Mouse (Mus musculus): ENCODE measurements at regions not wholly inside any gene's neighbourhood (a gene's known extent, or its start where the extent isn't known, plus 50 kb on each side); places are given as distances from the start of the nearest gene placed in this dataset.

- Histone ChIP-seq H3K27me3 (replicated peaks) (no peaks in the 10 kb centered on the region), H3K4me1 (no peaks in the 10 kb centered on the region), H3K4me2 (no peak overlapping the region), H3K27ac (no peak overlapping the region), H3K9me3 (no peaks in the 10 kb centered on the region), H3K4me3 (no peak overlapping the region), H3K36me3 (replicated peaks) (no peaks in the 10 kb centered on the region), H3K9ac (no peak overlapping the region)
- ATAC-seq (replicated peaks), result no peak
- 95% methylated on average over 4 of the region's 4 CpGs for WGBS
These were observed 125.2 kb upstream of the Pum3 start for GRCm38 (mm10) chr19:27554841-27555240.

- H3K4me2 ChIP-seq, result no peak overlapping the region
- 79% methylated on average over 11 of the region's 11 CpGs for WGBS
- no peak overlapping the region for H3K9ac ChIP-seq
- no peak overlapping the region for H3K27ac ChIP-seq
- ATAC-seq (replicated peaks), result no peak
- no peaks in the 10 kb centered on the region for H3K9me3 ChIP-seq
- no peaks in the 10 kb centered on the region for H3K4me1 ChIP-seq
- H3K27me3 ChIP-seq (replicated peaks), result no peaks in the 10 kb centered on the region
- no peaks in the 10 kb centered on the region for H3K36me3 ChIP-seq (replicated peaks)
- no peak overlapping the region for H3K4me3 ChIP-seq
These were observed 123.6 kb upstream of the Pum3 start for GRCm38 (mm10) chr19:27553266-27553665.

GRCm38 (mm10) chr19:27537746-27538145, 108.1 kb upstream of the Pum3 start:
- Histone ChIP-seq H3K4me1 (peaks cover 15% of the 10 kb centered on the region), H3K27ac (no peak overlapping the region), H3K36me3 (replicated peaks) (no peaks in the 10 kb centered on the region), H3K4me3 (no peak overlapping the region), H3K9me3 (no peaks in the 10 kb centered on the region), H3K9ac (no peak overlapping the region), H3K27me3 (replicated peaks) (no peaks in the 10 kb centered on the region), H3K4me2 (no peak overlapping the region)
- WGBS, result 83% methylated on average over 3 of the region's 3 CpGs
- ATAC-seq (replicated peaks), result no peak

GRCm38 (mm10) chr19:27537066-27537465, 107.4 kb upstream of the Pum3 start:
- Histone ChIP-seq H3K27ac (no peak overlapping the region), H3K4me2 (no peak overlapping the region), H3K4me1 (peaks cover 15% of the 10 kb centered on the region), H3K4me3 (no peak overlapping the region), H3K9me3 (no peaks in the 10 kb centered on the region), H3K36me3 (replicated peaks) (no peaks in the 10 kb centered on the region), H3K9ac (no peak overlapping the region), H3K27me3 (replicated peaks) (no peaks in the 10 kb centered on the region)
- 37% methylated on average over 9 of the region's 9 CpGs for WGBS
- no peak for ATAC-seq (replicated peaks)

- Histone ChIP-seq H3K4me2 (no peak overlapping the region), H3K9ac (no peak overlapping the region), H3K27ac (no peak overlapping the region), H3K27me3 (replicated peaks) (no peaks in the 10 kb centered on the region), H3K4me3 (no peak overlapping the region), H3K9me3 (no peaks in the 10 kb centered on the region), H3K36me3 (replicated peaks) (no peaks in the 10 kb centered on the region), H3K4me1 (no peaks in the 10 kb centered on the region)
- 90% methylated on average over 6 of the region's 6 CpGs for WGBS
- no peak for ATAC-seq (replicated peaks)
These were observed 98.4 kb upstream of the Pum3 start for GRCm38 (mm10) chr19:27527940-27528558.

GRCm38 (mm10) chr19:27519326-27520061, 89.9 kb upstream of the Pum3 start:
- H3K4me2 ChIP-seq, result no peak overlapping the region
- no peak overlapping the region for H3K4me3 ChIP-seq
- WGBS, result 88% methylated on average over 5 of the region's 5 CpGs
- no peaks in the 10 kb centered on the region for H3K4me1 ChIP-seq
- no peaks in the 10 kb centered on the region for H3K9me3 ChIP-seq
- no peak for ATAC-seq (replicated peaks)
- H3K9ac ChIP-seq, result no peak overlapping the region
- H3K36me3 ChIP-seq (replicated peaks), result no peaks in the 10 kb centered on the region
- no peak overlapping the region for H3K27ac ChIP-seq
- no peaks in the 10 kb centered on the region for H3K27me3 ChIP-seq (replicated peaks)

- Histone ChIP-seq H3K36me3 (replicated peaks) (no peaks in the 10 kb centered on the region), H3K27me3 (replicated peaks) (no peaks in the 10 kb centered on the region), H3K4me2 (no peak overlapping the region), H3K4me1 (peaks cover 3% of the 10 kb centered on the region; the same call in 1 of the 2 replicates), H3K4me3 (no peak overlapping the region), H3K9me3 (no peaks in the 10 kb centered on the region), H3K27ac (no peak overlapping the region), H3K9ac (no peak overlapping the region)
- WGBS, result 86% methylated on average over 3 of the region's 3 CpGs
- ATAC-seq (replicated peaks), result no peak
These were observed 84.6 kb upstream of the Pum3 start for GRCm38 (mm10) chr19:27514267-27514666.

- Histone ChIP-seq H3K27me3 (replicated peaks) (no peaks in the 10 kb centered on the region), H3K4me1 (peaks cover 3% of the 10 kb centered on the region; the same call in 1 of the 2 replicates), H3K4me2 (no peak overlapping the region), H3K9me3 (no peaks in the 10 kb centered on the region), H3K36me3 (replicated peaks) (no peaks in the 10 kb centered on the region), H3K4me3 (no peak overlapping the region), H3K27ac (no peak overlapping the region), H3K9ac (no peak overlapping the region)
- WGBS, result 85% methylated on average over 1 of the region's 1 CpGs
- no peak for ATAC-seq (replicated peaks)
These were observed 83.9 kb upstream of the Pum3 start for GRCm38 (mm10) chr19:27513535-27513934.

- WGBS, result 46% methylated on average over 6 of the region's 6 CpGs
- Histone ChIP-seq H3K36me3 (replicated peaks) (no peaks in the 10 kb centered on the region), H3K9me3 (no peaks in the 10 kb centered on the region), H3K27ac (no peak overlapping the region), H3K4me1 (peaks cover 3% of the 10 kb centered on the region; the same call in 1 of the 2 replicates), H3K9ac (no peak overlapping the region), H3K4me2 (no peak overlapping the region), H3K4me3 (no peak overlapping the region), H3K27me3 (replicated peaks) (no peaks in the 10 kb centered on the region)
- ATAC-seq (replicated peaks), result no peak
These were observed 81.7 kb upstream of the Pum3 start for GRCm38 (mm10) chr19:27511340-27511739.

GRCm38 (mm10) chr19:27509956-27510639, 80.5 kb upstream of the Pum3 start:
- no peaks in the 10 kb centered on the region for H3K27me3 ChIP-seq (replicated peaks)
- H3K4me3 ChIP-seq, result no peak overlapping the region
- no peaks in the 10 kb centered on the region for H3K9me3 ChIP-seq
- WGBS, result 55% methylated on average over 6 of the region's 6 CpGs
- peaks cover 3% of the 10 kb centered on the region; the same call in 1 of the 2 replicates for H3K4me1 ChIP-seq
- H3K27ac ChIP-seq, result no peak overlapping the region
- H3K36me3 ChIP-seq (replicated peaks), result no peaks in the 10 kb centered on the region
- no peak overlapping the region for H3K4me2 ChIP-seq
- no peak overlapping the region for H3K9ac ChIP-seq
- no peak for ATAC-seq (replicated peaks)

GRCm38 (mm10) chr19:27498278-27498677, 68.7 kb upstream of the Pum3 start:
- ATAC-seq (replicated peaks), result no peak
- Histone ChIP-seq H3K9ac (no peak overlapping the region), H3K4me2 (no peak overlapping the region), H3K27me3 (replicated peaks) (no peaks in the 10 kb centered on the region), H3K27ac (no peak overlapping the region), H3K36me3 (replicated peaks) (no peaks in the 10 kb centered on the region), H3K4me1 (no peaks in the 10 kb centered on the region), H3K9me3 (no peaks in the 10 kb centered on the region), H3K4me3 (no peak overlapping the region)
- WGBS, result 89% methylated on average over 4 of the region's 4 CpGs

GRCm38 (mm10) chr19:27492468-27492867, 62.8 kb upstream of the Pum3 start:
- no peaks in the 10 kb centered on the region for H3K4me1 ChIP-seq
- H3K4me3 ChIP-seq, result no peak overlapping the region
- no peak overlapping the region for H3K4me2 ChIP-seq
- H3K27ac ChIP-seq, result no peak overlapping the region
- H3K27me3 ChIP-seq (replicated peaks), result no peaks in the 10 kb centered on the region
- H3K9me3 ChIP-seq, result no peaks in the 10 kb centered on the region
- no peaks in the 10 kb centered on the region for H3K36me3 ChIP-seq (replicated peaks)
- ATAC-seq (replicated peaks), result no peak
- 87% methylated on average over 8 of the region's 8 CpGs for WGBS
- no peak overlapping the region for H3K9ac ChIP-seq

Data from midbrain, embryonic 15.5 days (tissue).